In genomic region chr1:69785129-69785528, GRCm38 (mm10) we compare ENCODE assay signal across 8 mouse cellular contexts. TPM values are rescaled to one million over a fixed set of nuclear protein-coding genes. Genes with fewer than 3 reads are reported as not detected.
DNase-seq lines count a peak whose midpoint lies in the region; ATAC-seq and TF ChIP-seq lines count a peak whose summit lies in the region.
"Had no signal": no experiment of that assay in that cellular context is flagged by ENCODE, and none has a peak within 500 bp of the region (broad histone marks: within the 10 kb centered on the region; RNA-seq: fewer than 3 reads in every experiment).

No protein-coding gene starts in this region.

- H3K9me3 ChIP-seq in kidney, embryonic 14.5 days (ENCODE audit: control insufficient read depth, low read length) = no peaks in the 10 kb centered on the region
- H3K9me3 ChIP-seq: liver, embryonic 15.5 days had no signal

- ATAC-seq in kidney, embryonic 14.5 days (ENCODE audit: low FRiP score, low TSS enrichment) = no peak
- peak; percentile 82 for ATAC-seq in CD4-positive, CD25-positive, alpha-beta regulatory T cell, adult 4 months

- intact Hi-C loops in left cerebral cortex, postnatal 25 days (cut with DNase I) = loop anchor here (5.0 kb wide), 1 partner anchor 1722 kb away; no protein-coding TSS in a partner anchor

- no peak for TF ChIP-seq POLR2A in kidney, adult 2 months (IDR thresholded peaks at IDR 0.05; ENCODE audit: low read depth, low read length)

- H3K27me3 ChIP-seq in kidney, adult 2 months (replicated peaks; ENCODE audit: control insufficient read depth, insufficient read depth, low read length) = no peaks in the 10 kb centered on the region
- no peaks in the 10 kb centered on the region for H3K27me3 ChIP-seq in kidney, embryonic 14.5 days (ENCODE audit: control insufficient read depth, insufficient read depth, low read length)
- H3K27me3 ChIP-seq: liver, embryonic 15.5 days had no signal

- no peaks in the 10 kb centered on the region for H3K36me3 ChIP-seq in kidney, adult 2 months (ENCODE audit: control insufficient read depth, insufficient read depth, low read length)
- H3K36me3 ChIP-seq in kidney, embryonic 14.5 days (ENCODE audit: control insufficient read depth, insufficient read depth, low read length) = no peaks in the 10 kb centered on the region
- H3K36me3 ChIP-seq: liver, embryonic 15.5 days had no signal

- no peak overlapping the region for H3K9ac ChIP-seq in kidney, embryonic 14.5 days (ENCODE audit: low read depth, low read length)
- H3K9ac ChIP-seq: liver, embryonic 15.5 days had no signal

- WGBS in kidney, adult 2 months = 4% methylated on average over 6 of the region's 6 CpGs
- WGBS in kidney, embryonic 14.5 days = 10% methylated on average over 6 of the region's 6 CpGs

- H3K4me3 ChIP-seq in kidney, adult 2 months (ENCODE audit: insufficient read depth, low read depth, low read length) = no peak overlapping the region
- no peak overlapping the region for H3K4me3 ChIP-seq in kidney, embryonic 14.5 days (ENCODE audit: low read length)
- H3K4me3 ChIP-seq: liver, embryonic 15.5 days had no signal

- peak; percentile 47 for DNase-seq in kidney, adult 2 months
- DNase-seq in MEL-GATA-1-ER (ENCODE audit: extremely low read depth, low read depth) = peak; percentile 47
- DNase-seq in embryo, embryonic 10.5 days (ENCODE audit: low spot score) = peak; percentile 78
- peak; percentile 69 to 70 for DNase-seq in left cerebral cortex, postnatal 25 days (ENCODE audit: low spot score in 2 of 2)
- peak; percentile 10 for DNase-seq in skeletal muscle tissue, adult 2 months (ENCODE audit: low read depth, low spot score)

- TF ChIP-seq CTCF in kidney, adult 2 months (conservative IDR thresholded peaks at IDR 0.05; ENCODE audit: insufficient read depth, insufficient read length, low read depth, low read length) = no peak

- H3K27ac ChIP-seq in kidney, adult 2 months (ENCODE audit: insufficient read depth, low read depth, low read length) = no peak overlapping the region
- no peak overlapping the region for H3K27ac ChIP-seq in kidney, embryonic 14.5 days (ENCODE audit: low read depth, low read length)
- H3K27ac ChIP-seq: liver, embryonic 15.5 days had no signal

- H3K4me2 ChIP-seq in kidney, embryonic 14.5 days (replicated peaks; ENCODE audit: low read depth, low read length) = no peak overlapping the region
- H3K4me2 ChIP-seq: liver, embryonic 15.5 days had no signal

- H3K4me1 ChIP-seq in kidney, adult 2 months (ENCODE audit: control insufficient read depth, insufficient read depth, low read length) = no peaks in the 10 kb centered on the region
- no peaks in the 10 kb centered on the region for H3K4me1 ChIP-seq in kidney, embryonic 14.5 days (ENCODE audit: control insufficient read depth, insufficient read depth, low read length)
- H3K4me1 ChIP-seq: liver, embryonic 15.5 days had no signal

RNA-seq across cellular contexts. Expression of gene Spag16, which starts 41.6 kb away (rescaled TPM):
- 0.03 TPM in 2 replicates for polyA plus RNA-seq in kidney, adult 2 months (2012; rRNA removed)
- polyA plus RNA-seq in kidney, embryonic 14.5 days (2014; fragmentation: Nextera tagmentation; extraction: Ambion mirVana) = 1.2 and 1.5 TPM in 2 replicates
- under 1 TPM; 0.59 to 0.81 TPM for polyA plus RNA-seq in CD4-positive, CD25-positive, alpha-beta regulatory T cell, adult 4 months (2017; shearing (Covaris generic))
- total RNA-seq in left cerebral cortex, postnatal 25 days (2021) = 1 to 10 TPM in 1 of 2 experiments, under 1 TPM in 1; 0.66 to 1.4 TPM
- polyA plus RNA-seq: liver, embryonic 15.5 days had no signal

Comparison
In these comparisons a context has a peak if more than half of its experiments do, and no peak if none do; other contexts are left out.
1. DNase-seq: peak in every context shown above with its lines; median percentile 78 in embryo, embryonic 10.5 days; 70 in left cerebral cortex, postnatal 25 days; 47 in kidney, adult 2 months; 47 in MEL-GATA-1-ER; 10 in skeletal muscle tissue, adult 2 months.